19 mouse cellular contexts compared by ENCODE assay signal in genomic region chr10:40018261-40018860, GRCm38 (mm10). TPM values are rescaled to one million over a fixed set of nuclear protein-coding genes. Genes with fewer than 3 reads are reported as not detected.
DNase-seq lines count a peak whose midpoint lies in the region; ATAC-seq and TF ChIP-seq lines count a peak whose summit lies in the region.
"Had no signal": no experiment of that assay in that cellular context is flagged by ENCODE, and none has a peak within 500 bp of the region (broad histone marks: within the 10 kb centered on the region; RNA-seq: fewer than 3 reads in every experiment).

No protein-coding gene starts in this region.

- no peak for TF ChIP-seq RAD21 in MEL (IDR thresholded peaks at IDR 0.05; ENCODE audit: low read depth, low read length)

- H3K4me1 ChIP-seq in MEL (ENCODE audit: control insufficient read depth in 1 of 2, insufficient read depth in 2 of 2, low read length in 2 of 2): no peaks in the 10 kb centered on the region
- H3K4me1 ChIP-seq in heart, embryonic 16.5 days (ENCODE audit: control insufficient read depth, insufficient read depth, low read length): peaks cover 21% of the 10 kb centered on the region
- H3K4me1 ChIP-seq in kidney, embryonic 15.5 days: no peaks in the 10 kb centered on the region
- H3K4me1 ChIP-seq in intestine, embryonic 15.5 days (replicated peaks): no peaks in the 10 kb centered on the region
- H3K4me1 ChIP-seq: forebrain, embryonic 13.5 days; limb, embryonic 15.5 days had no signal

- H3K27ac ChIP-seq in gastrocnemius, adult 2 months: peak overlapping the region; percentile 88; the same call in 1 of the 2 replicates
- H3K27ac ChIP-seq in MEL (ENCODE audit: control insufficient read depth, low read depth, low read length): no peak overlapping the region
- peak overlapping the region; percentile 80 for H3K27ac ChIP-seq in heart, embryonic 16.5 days (ENCODE audit: low read length)
- H3K27ac ChIP-seq in kidney, embryonic 15.5 days: peak overlapping the region; percentile 50
- H3K27ac ChIP-seq in intestine, embryonic 15.5 days: no peak overlapping the region
- H3K27ac ChIP-seq: forebrain, embryonic 13.5 days; limb, embryonic 15.5 days; midbrain, embryonic 12.5 days had no signal

- intact Hi-C loops in gastrocnemius, adult 2 months (cut with DNase I): no loop called here
- intact Hi-C loops in gastrocnemius, postnatal 36 days (cut with DNase I): no loop called here

- TF ChIP-seq CTCF in gastrocnemius, adult 2 months (IDR thresholded peaks at IDR 0.05): no peak
- TF ChIP-seq CTCF in MEL (IDR thresholded peaks at IDR 0.05 in 2 of 3, conservative IDR thresholded peaks at IDR 0.05 in 1 of 3; ENCODE audit: control insufficient read depth in 1 of 3, insufficient read depth in 1 of 3, low read depth in 2 of 3, low read length in 3 of 3, poor library complexity in 1 of 3, severe bottlenecking in 1 of 3): no peak

- TF ChIP-seq EP300 in MEL (IDR thresholded peaks at IDR 0.05; ENCODE audit: low read depth in 1 of 2, low read length in 2 of 2): no peak

- H3K36me3 ChIP-seq in MEL (ENCODE audit: control insufficient read depth in 1 of 2, insufficient read depth in 2 of 2, low read length in 2 of 2): no peaks in the 10 kb centered on the region
- no peaks in the 10 kb centered on the region for H3K36me3 ChIP-seq in heart, embryonic 16.5 days (ENCODE audit: control insufficient read depth, insufficient read depth)
- H3K36me3 ChIP-seq in kidney, embryonic 15.5 days: no peaks in the 10 kb centered on the region
- H3K36me3 ChIP-seq in intestine, embryonic 15.5 days: no peaks in the 10 kb centered on the region
- H3K36me3 ChIP-seq: limb, embryonic 15.5 days; midbrain, embryonic 12.5 days had no signal

- no peak overlapping the region for H3K9ac ChIP-seq in MEL (ENCODE audit: control insufficient read depth, low read depth, low read length, poor library complexity, severe bottlenecking)
- no peak overlapping the region for H3K9ac ChIP-seq in heart, embryonic 16.5 days (ENCODE audit: low read length)
- H3K9ac ChIP-seq in kidney, embryonic 15.5 days: no peak overlapping the region
- no peak overlapping the region for H3K9ac ChIP-seq in intestine, embryonic 15.5 days
- H3K9ac ChIP-seq: forebrain, embryonic 13.5 days; limb, embryonic 15.5 days; midbrain, embryonic 12.5 days had no signal

- no peaks in the 10 kb centered on the region for H3K9me3 ChIP-seq in MEL (replicated peaks; ENCODE audit: insufficient read depth, low read length)
- H3K9me3 ChIP-seq in heart, embryonic 16.5 days (replicated peaks; ENCODE audit: control insufficient read depth, low read length): no peaks in the 10 kb centered on the region
- no peaks in the 10 kb centered on the region for H3K9me3 ChIP-seq in kidney, embryonic 15.5 days (replicated peaks)
- no peaks in the 10 kb centered on the region for H3K9me3 ChIP-seq in intestine, embryonic 15.5 days
- H3K9me3 ChIP-seq: forebrain, embryonic 13.5 days; limb, embryonic 15.5 days; midbrain, embryonic 12.5 days had no signal

- H3K4me2 ChIP-seq in heart, embryonic 16.5 days (ENCODE audit: low read depth, low read length): no peak overlapping the region
- no peak overlapping the region for H3K4me2 ChIP-seq in kidney, embryonic 15.5 days
- no peak overlapping the region for H3K4me2 ChIP-seq in intestine, embryonic 15.5 days (replicated peaks)
- H3K4me2 ChIP-seq: forebrain, embryonic 13.5 days; limb, embryonic 15.5 days; midbrain, embryonic 12.5 days had no signal

- no peaks in the 10 kb centered on the region for H3K79me2 ChIP-seq in MEL (ENCODE audit: control insufficient read depth, insufficient read depth, low read length, poor library complexity)

- 44% methylated on average over 5 of the region's 5 CpGs for WGBS in heart, embryonic 16.5 days
- 79% methylated on average over 5 of the region's 5 CpGs for WGBS in kidney, embryonic 15.5 days
- WGBS in intestine, embryonic 15.5 days: 82% methylated on average over 5 of the region's 5 CpGs

- H3K27me3 ChIP-seq in MEL (ENCODE audit: control insufficient read depth in 1 of 2, insufficient read depth in 2 of 2, low read length in 2 of 2): peaks cover 0 to 2% of the 10 kb centered on the region in 2 experiments; a peak in 2 of 4 replicates
- no peaks in the 10 kb centered on the region for H3K27me3 ChIP-seq in heart, embryonic 16.5 days (ENCODE audit: control insufficient read depth, insufficient read depth, low read length)
- 0 out of 2 replicates have a peak, but pooled peaks cover 3% of the 10 kb centered on the region for H3K27me3 ChIP-seq in kidney, embryonic 15.5 days
- H3K27me3 ChIP-seq in intestine, embryonic 15.5 days (replicated peaks): no peaks in the 10 kb centered on the region
- H3K27me3 ChIP-seq: CH12.LX had no signal

- peak; percentile 72 for ATAC-seq in heart, embryonic 16.5 days (replicated peaks; ENCODE audit: extremely low read depth, insufficient read depth, low FRiP score)
- no peak for ATAC-seq in kidney, embryonic 15.5 days (replicated peaks; ENCODE audit: low FRiP score)
- no peak for ATAC-seq in intestine, embryonic 15.5 days
- ATAC-seq: forebrain, embryonic 13.5 days; inflammation-experienced regulatory T-cells, adult 6 months had no signal

- no peak overlapping the region for H3K4me3 ChIP-seq in gastrocnemius, adult 2 months
- no peak overlapping the region for H3K4me3 ChIP-seq in MEL (ENCODE audit: control insufficient read depth in 1 of 2, insufficient read depth in 1 of 2, low read depth in 2 of 2, low read length in 2 of 2)
- no peak overlapping the region for H3K4me3 ChIP-seq in heart, embryonic 16.5 days (ENCODE audit: low read length)
- no peak overlapping the region for H3K4me3 ChIP-seq in kidney, embryonic 15.5 days (replicated peaks)
- no peak overlapping the region for H3K4me3 ChIP-seq in intestine, embryonic 15.5 days (replicated peaks)
- H3K4me3 ChIP-seq: forebrain, embryonic 13.5 days; limb, embryonic 15.5 days; midbrain, embryonic 12.5 days had no signal

- no peak for TF ChIP-seq POLR2A in MEL (IDR thresholded peaks at IDR 0.05; ENCODE audit: control insufficient read depth in 1 of 2, insufficient read depth in 1 of 2, low read depth in 1 of 2, low read length in 2 of 2, poor library complexity in 1 of 2)

- no peak for DNase-seq in gastrocnemius, adult 2 months
- no peak for DNase-seq in gastrocnemius, postnatal 36 days
- DNase-seq in MEL (ENCODE audit: low read depth, low spot score): peak; percentile 11
- no peak for DNase-seq in MN1 (ENCODE audit: low spot score)
- DNase-seq in adrenal gland, postnatal 25 days: no peak
- DNase-seq: cerebellum, adult 18-20 months; thymus, adult 2 months had no signal

TF ChIP-seq in MEL, 35 proteins besides CTCF, POLR2A, EP300 and RAD21 (continues in another document):
- TF ChIP-seq CHD1 (IDR thresholded peaks at IDR 0.05; ENCODE audit: low read depth, low read length) (no peak), JUND (IDR thresholded peaks at IDR 0.05; ENCODE audit: low read depth, low read length) (no peak), HCFC1 (IDR thresholded peaks at IDR 0.05; ENCODE audit: low read depth, low read length) (no peak), ZNF384 (IDR thresholded peaks at IDR 0.05; ENCODE audit: low read depth, low read length) (no peak), ZC3H11A (IDR thresholded peaks at IDR 0.05; ENCODE audit: low read depth, low read length) (no peak), MYB (IDR thresholded peaks at IDR 0.05; ENCODE audit: low read depth, low read length) (no peak), BHLHE40 (IDR thresholded peaks at IDR 0.05; ENCODE audit: borderline replicate concordance, low read depth, low read length) (no peak), MEF2A (IDR thresholded peaks at IDR 0.05; ENCODE audit: extremely low read depth, insufficient replicate concordance, low read depth, low read length, poor library complexity, severe bottlenecking) (no peak), RCOR1 (IDR thresholded peaks at IDR 0.05; ENCODE audit: low read depth, low read length) (no peak), GATA1 (IDR thresholded peaks at IDR 0.05; ENCODE audit: low read depth, low read length) (no peak), MAZ (IDR thresholded peaks at IDR 0.05; ENCODE audit: low read depth, low read length) (no peak), MAFK (IDR thresholded peaks at IDR 0.05; ENCODE audit: borderline replicate concordance, low read depth, low read length) (no peak), CHD2 (IDR thresholded peaks at IDR 0.05; ENCODE audit: low read length) (no peak)

RNA-seq across cellular contexts. Expression of gene Mfsd4b1, which starts 6.7 kb away (rescaled TPM):
- total RNA-seq in gastrocnemius, adult 2 months (2021): 1 to 10 TPM; 2.6 to 3.5 TPM
- 1 to 10 TPM; 2.4 to 2.5 TPM for total RNA-seq in gastrocnemius, postnatal 36 days (2021)
- not detected in 2 replicates for total RNA-seq in MEL (2012; rRNA removed)
- polyA plus RNA-seq in MEL (2012; ENCODE audit: insufficient read depth in 1 of 2, insufficient read length in 2 of 2, low read depth in 1 of 2, low replicate concordance in 2 of 2, missing spikeins in 1 of 2): not detected
- polyA plus RNA-seq in heart, embryonic 16.5 days (2015; fragmentation: Nextera tagmentation; extraction: Ambion mirVana): 0.76 and 1.3 TPM in 2 replicates
- polyA plus RNA-seq in kidney, embryonic 15.5 days (2015; fragmentation: Nextera tagmentation; extraction: Ambion mirVana): 5.1 and 5.8 TPM in 2 replicates
- 0.85 and 0.90 TPM in 2 replicates for polyA plus RNA-seq in intestine, embryonic 15.5 days (2015; fragmentation: Nextera tagmentation; extraction: Ambion mirVana)
- 2.8 TPM in 2 replicates for total RNA-seq in adrenal gland, postnatal 25 days (2021)
- total RNA-seq: CH12.LX; hematopoietic stem cell, adult 5-6 weeks; neutrophil, adult 5-6 weeks had no signal
- polyA plus RNA-seq: forebrain, embryonic 13.5 days; inflammation-experienced regulatory T-cells, adult 6 months; macrophage; midbrain, embryonic 12.5 days; stomach, embryonic 14.5 days had no signal

RNA-seq across cellular contexts. Expression of gene Mfsd4b5, which starts 31.9 kb away (rescaled TPM):
- 1 to 10 TPM in 1 of 2 experiments, under 1 TPM in 1; 0.26 to 1.2 TPM for total RNA-seq in gastrocnemius, adult 2 months (2021)
- total RNA-seq in gastrocnemius, postnatal 36 days (2021): under 1 TPM; 0.38 to 0.47 TPM
- not detected in 2 replicates for total RNA-seq in MEL (2012; rRNA removed)
- not detected for polyA plus RNA-seq in MEL (2012; ENCODE audit: insufficient read depth in 1 of 2, insufficient read length in 2 of 2, low read depth in 1 of 2, low replicate concordance in 2 of 2, missing spikeins in 1 of 2)
- 0.05 TPM in 2 replicates for polyA plus RNA-seq in heart, embryonic 16.5 days (2015; fragmentation: Nextera tagmentation; extraction: Ambion mirVana)
- 3.3 and 4.1 TPM in 2 replicates for polyA plus RNA-seq in kidney, embryonic 15.5 days (2015; fragmentation: Nextera tagmentation; extraction: Ambion mirVana)
- 0.29 and 0.30 TPM in 2 replicates for polyA plus RNA-seq in intestine, embryonic 15.5 days (2015; fragmentation: Nextera tagmentation; extraction: Ambion mirVana)
- 0.81 and 1.0 TPM in 2 replicates for total RNA-seq in adrenal gland, postnatal 25 days (2021)
- total RNA-seq: CH12.LX; hematopoietic stem cell, adult 5-6 weeks had no signal
- polyA plus RNA-seq: forebrain, embryonic 13.5 days; stomach, embryonic 14.5 days had no signal

RNA-seq across cellular contexts. Expression of gene Mfsd4b3, which starts 58.4 kb away (rescaled TPM):
- 1 to 10 TPM; 4.4 to 7.6 TPM for total RNA-seq in gastrocnemius, adult 2 months (2021)
- total RNA-seq in gastrocnemius, postnatal 36 days (2021): 1 to 10 TPM; 3.9 to 4.6 TPM
- total RNA-seq in MEL (2012; rRNA removed): not detected in 2 replicates
- not detected for polyA plus RNA-seq in MEL (2012; ENCODE audit: insufficient read depth in 1 of 2, insufficient read length in 2 of 2, low read depth in 1 of 2, low replicate concordance in 2 of 2, missing spikeins in 1 of 2)
- polyA plus RNA-seq in heart, embryonic 16.5 days (2015; fragmentation: Nextera tagmentation; extraction: Ambion mirVana): 1.3 and 1.6 TPM in 2 replicates
- 1.5 and 1.9 TPM in 2 replicates for polyA plus RNA-seq in kidney, embryonic 15.5 days (2015; fragmentation: Nextera tagmentation; extraction: Ambion mirVana)
- polyA plus RNA-seq in intestine, embryonic 15.5 days (2015; fragmentation: Nextera tagmentation; extraction: Ambion mirVana): 5.5 and 5.6 TPM in 2 replicates
- total RNA-seq in adrenal gland, postnatal 25 days (2021): 7.6 and 8.1 TPM in 2 replicates
- total RNA-seq: CH12.LX; hematopoietic stem cell, adult 5-6 weeks had no signal
- polyA plus RNA-seq: forebrain, embryonic 13.5 days; inflammation-experienced regulatory T-cells, adult 6 months had no signal

Comparison
In these comparisons a context has a peak if more than half of its experiments do, and no peak if none do; other contexts are left out.
1. H3K27ac ChIP-seq: peak in gastrocnemius, adult 2 months (single experiment), heart, embryonic 16.5 days (single experiment) and kidney, embryonic 15.5 days (single experiment); none in MEL (single experiment) and intestine, embryonic 15.5 days (single experiment).